Mouse (Mus musculus) cerebellum, postnatal 10 days (tissue): ENCODE results near the gene Cblb.
A peak's percentile ranks its signal among the peaks of the same experiment; 100 is the strongest.

ENCODE experiments used
- DNase-seq, 2 experiments: peaks; one replicate each; pipeline ENCODE4 v3.0.0; 2021; ENCODE audit warnings: mixed read lengths in 2 of 2

The Cblb gene

DNA sequence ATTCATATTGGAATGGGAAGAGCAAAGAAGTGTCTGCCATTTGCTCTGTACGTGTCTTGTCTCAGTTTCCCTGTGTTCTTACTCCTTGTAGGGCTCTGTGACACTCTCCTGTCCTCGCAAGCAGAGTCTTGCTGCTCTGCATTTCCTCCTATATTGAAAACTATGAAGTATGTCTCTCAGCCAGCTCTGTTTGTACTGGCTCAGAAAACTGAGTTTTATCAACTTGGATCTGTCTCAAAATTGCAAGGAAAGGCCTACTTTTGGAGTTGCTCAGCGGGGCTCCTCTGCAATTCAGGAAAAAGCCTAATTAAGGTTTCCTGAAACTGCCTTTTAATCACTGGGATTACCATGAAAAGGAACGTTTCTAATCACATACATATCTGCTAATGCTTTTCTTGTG lies 46.9 kb downstream of the Cblb start:
- DNase-seq = no peak

GRCm38 (mm10) chr16:52078758-52079474 lies 47.9 kb downstream of the Cblb start:
- DNase-seq = peak; percentile 27 to 41

GRCm38 (mm10) chr16:52079475-52079823 lies 48.4 kb downstream of the Cblb start:
- DNase-seq = no peak

GRCm38 (mm10) chr16:52080619-52081395 lies 49.8 kb downstream of the Cblb start:
- no peak for DNase-seq

DNA sequence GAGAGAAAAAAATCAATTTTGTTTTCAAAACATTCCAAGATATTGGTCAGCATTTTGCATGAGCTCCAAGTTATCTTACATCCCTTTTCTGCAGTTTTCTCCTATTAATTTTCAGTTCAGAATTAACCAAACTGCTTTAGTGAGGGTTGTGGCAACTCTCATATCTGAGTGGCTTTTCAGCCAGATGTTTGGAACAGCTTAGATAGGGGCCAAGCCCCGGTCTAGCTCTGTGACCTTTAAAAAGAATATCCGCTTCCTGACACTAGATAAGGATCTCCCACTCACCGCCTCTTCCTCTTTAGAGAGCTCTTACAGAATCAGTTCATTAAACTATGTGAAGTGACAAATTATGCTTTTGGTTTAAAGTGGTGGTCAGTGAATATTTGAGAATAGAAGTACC lies 50.7 kb downstream of the Cblb start:
- DNase-seq = no peak

- DNase-seq = no peak
Observed at GRCm38 (mm10) chr16:52086793-52087450, 55.9 kb downstream of the Cblb start.

GRCm38 (mm10) chr16:52089354-52089753 lies 58.3 kb downstream of the Cblb start:
- DNase-seq = no peak

DNA sequence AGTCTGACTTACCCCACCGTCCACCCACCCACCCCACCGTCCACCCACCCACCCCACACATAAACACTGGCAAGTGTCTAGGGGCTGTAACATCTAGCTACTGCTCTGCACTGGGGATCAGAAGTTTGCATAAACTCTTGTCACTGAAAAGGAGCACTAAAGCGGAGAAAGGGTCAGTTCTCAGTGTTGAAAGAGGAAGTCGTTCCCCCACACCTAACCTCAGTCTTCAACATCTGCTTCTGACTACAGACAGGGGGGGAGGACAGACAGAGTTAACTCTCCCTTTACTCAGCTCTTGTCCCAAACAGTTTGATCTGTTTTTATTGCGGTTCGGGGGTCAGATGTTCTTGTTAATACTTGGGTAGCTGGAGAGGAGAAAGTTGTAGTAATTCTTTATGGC lies 59.9 kb downstream of the Cblb start:
- DNase-seq = no peak

- DNase-seq = no peak
Observed at GRCm38 (mm10) chr16:52093325-52094253, 62.6 kb downstream of the Cblb start.

GRCm38 (mm10) chr16:52094735-52095459 lies 63.9 kb downstream of the Cblb start:
- no peak for DNase-seq

GRCm38 (mm10) chr16:52095643-52096042 lies 64.6 kb downstream of the Cblb start:
- no peak for DNase-seq

DNA sequence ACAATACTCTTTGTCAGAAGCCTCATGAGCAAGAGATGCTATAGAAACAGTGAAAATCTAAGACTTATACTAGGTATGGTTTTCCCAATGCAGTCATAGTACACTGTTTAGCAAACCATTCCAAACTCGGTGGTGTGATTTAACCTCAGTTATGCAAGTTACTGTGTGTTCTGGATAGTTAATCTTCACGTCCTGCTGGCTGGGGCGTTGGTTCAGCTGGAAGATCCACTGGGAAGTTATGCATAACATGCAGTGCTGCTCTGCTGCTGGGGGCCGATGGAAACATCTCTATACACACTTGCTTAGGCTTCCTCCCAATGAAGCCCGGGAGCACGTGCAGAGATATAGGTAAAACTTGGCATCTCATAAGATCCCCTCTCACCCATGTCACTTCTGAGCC lies 69.4 kb downstream of the Cblb start:
- DNase-seq = no peak

DNA sequence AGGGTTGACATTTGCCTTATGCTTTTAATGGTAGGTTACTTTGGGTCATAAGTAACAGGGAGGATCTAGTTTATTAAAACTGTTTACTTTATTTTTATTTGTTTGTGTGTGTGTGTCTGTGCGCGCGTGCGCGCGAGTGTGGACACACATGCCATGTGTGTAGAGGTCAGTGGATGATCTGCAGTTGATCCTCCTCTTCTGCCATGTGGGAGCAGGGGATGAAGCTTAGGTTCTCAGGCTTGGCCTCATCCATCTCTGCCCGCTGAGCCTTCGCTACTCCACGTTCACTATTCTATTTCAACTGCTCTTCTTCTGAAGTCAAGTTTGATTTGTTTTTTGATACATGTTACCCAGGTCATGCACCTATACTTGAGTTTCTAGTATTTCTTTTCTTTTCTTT lies 73.6 kb downstream of the Cblb start:
- no peak for DNase-seq

- no peak for DNase-seq
Observed at GRCm38 (mm10) chr16:52107836-52108235, 76.8 kb downstream of the Cblb start.

DNA sequence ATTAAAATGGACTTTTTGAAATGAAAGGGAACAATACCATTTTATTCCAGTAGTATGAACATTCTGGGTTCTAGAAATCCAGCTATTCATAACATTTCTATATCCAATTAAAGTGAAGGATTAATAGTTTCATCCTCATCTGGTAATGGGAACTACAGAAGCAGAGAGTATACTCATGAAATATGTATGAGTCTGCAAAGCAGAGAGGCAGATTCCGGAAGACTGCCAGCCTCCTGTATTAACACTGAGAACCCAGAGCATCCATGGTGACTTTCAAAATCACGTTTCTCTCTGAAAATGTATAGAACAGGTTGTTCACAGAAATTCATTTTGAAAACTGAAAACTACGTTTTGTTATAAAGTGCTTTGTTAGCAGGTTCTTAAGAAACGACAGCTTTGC lies 83.4 kb downstream of the Cblb start:
- DNase-seq = peak; percentile 13 to 26

- no peak for DNase-seq
Observed at GRCm38 (mm10) chr16:52119003-52119402, 88.0 kb downstream of the Cblb start.

DNA sequence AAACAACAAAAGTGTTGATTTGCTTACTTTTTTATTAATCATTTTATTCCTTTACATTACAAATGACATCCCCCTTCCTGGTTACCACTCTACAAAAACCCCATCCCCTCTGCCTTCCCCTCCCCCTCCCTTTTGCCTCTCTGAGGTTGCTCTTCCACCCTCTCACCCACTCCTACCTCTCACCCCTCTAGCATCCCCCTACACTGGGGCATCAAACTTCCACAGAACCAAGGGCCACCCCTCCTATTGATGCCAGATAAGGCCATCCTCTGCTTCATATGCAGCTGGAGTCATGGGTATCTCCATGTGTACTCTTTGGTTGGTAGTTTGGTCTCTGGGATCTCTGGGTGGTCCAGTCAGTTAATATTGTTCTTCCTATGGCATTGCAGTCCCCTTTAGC lies 93.9 kb downstream of the Cblb start:
- no peak for DNase-seq

DNA sequence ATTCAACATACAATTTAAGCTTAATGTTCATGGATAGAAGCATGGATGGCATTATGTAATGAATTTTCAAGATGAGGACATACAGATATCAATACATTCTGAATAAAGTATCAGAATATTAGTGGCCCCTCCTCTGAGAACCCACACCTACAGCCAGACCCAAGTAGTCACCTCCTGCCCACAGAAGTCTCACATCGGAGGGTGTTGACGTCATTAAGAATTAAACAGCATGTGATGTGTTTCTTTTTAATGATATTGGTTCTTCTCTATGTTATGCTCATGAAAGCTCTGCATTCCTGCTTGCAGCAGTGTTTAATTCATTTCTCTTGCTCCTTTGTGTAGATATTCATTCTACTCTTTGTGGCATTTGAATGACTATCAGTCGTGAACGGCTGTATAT lies 94.9 kb downstream of the Cblb start:
- DNase-seq = no peak

GRCm38 (mm10) chr16:52129357-52129905 lies 98.4 kb downstream of the Cblb start:
- DNase-seq = no peak

DNA sequence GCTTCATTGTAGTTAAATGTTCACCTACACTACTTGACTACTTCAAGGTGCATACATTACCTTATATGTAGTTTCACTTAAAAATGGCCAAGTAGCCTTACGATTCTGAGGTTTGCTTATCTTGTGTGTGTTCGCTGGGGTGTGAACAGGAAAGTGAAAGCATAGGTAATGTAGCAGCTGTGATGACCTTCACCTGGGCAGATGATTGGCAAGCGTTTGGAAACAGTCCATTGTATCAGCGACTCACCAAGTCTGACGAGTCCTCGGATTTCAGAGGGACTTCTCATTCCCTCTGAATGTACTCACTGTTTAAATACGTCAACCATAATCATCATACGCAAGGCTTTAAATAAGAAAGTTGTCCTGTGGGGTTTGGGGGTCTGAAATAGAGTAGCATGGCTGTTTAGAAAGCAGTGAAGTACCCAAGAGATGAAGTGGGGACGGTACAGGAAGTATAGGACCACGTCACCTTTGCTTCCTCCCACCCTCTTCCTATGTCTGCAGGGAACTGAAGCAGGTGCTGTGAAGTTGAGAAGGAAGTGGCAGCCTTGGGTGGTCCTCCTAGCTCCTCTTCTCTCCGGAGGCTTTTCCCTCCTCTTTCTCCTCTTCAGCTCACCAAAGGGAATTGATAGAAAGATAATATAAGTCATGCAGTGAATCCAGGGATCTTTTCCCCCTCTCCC lies 101.9 kb downstream of the Cblb start:
- DNase-seq = no peak

- DNase-seq = peak; percentile 13 to 23
Observed at GRCm38 (mm10) chr16:52134631-52135227, 103.7 kb downstream of the Cblb start.
